22 mouse cellular contexts compared by ENCODE assay signal in the genomic region with DNA sequence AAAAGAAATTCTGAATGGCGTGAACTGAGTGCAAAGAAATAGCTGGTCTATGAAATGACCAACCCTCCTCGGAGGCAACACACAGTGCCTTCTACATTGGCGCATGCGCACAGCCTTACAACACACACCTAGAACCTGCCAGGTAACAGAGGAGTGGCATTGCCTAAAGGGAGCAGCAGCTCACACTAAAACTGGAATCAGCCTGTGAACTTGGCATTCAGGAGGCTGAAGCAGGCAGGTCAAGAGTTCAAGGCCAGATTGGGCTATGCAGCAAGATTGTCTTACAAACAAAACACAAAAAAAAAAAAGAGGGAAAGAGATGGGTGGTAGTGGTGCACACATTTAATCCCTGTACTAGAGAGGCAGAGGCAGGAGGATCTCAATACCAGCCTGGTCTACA. TPM values are rescaled to one million over a fixed set of nuclear protein-coding genes. Genes with fewer than 3 reads are reported as not detected.
DNase-seq lines count a peak whose midpoint lies in the region; ATAC-seq and TF ChIP-seq lines count a peak whose summit lies in the region.
"Had no signal": no experiment of that assay in that cellular context is flagged by ENCODE, and none has a peak within 500 bp of the region (broad histone marks: within the 10 kb centered on the region; RNA-seq: fewer than 3 reads in every experiment).

No protein-coding gene starts in this region.

- H3K79me2 ChIP-seq in liver, adult 2 months (ENCODE audit: control insufficient read depth, insufficient read depth, low read length) = peaks cover 3% of the 10 kb centered on the region; the same call in 1 of the 2 replicates

- TF ChIP-seq POLR2A in kidney, adult 2 months (IDR thresholded peaks at IDR 0.05; ENCODE audit: low read depth, low read length) = no peak
- TF ChIP-seq POLR2A in liver, adult 2 months (IDR thresholded peaks at IDR 0.05; ENCODE audit: extremely low read depth, insufficient read depth, low read length) = no peak

- H3K4me2 ChIP-seq in kidney, embryonic 14.5 days (replicated peaks; ENCODE audit: low read depth, low read length) = no peak overlapping the region
- H3K4me2 ChIP-seq: embryonic facial prominence, embryonic 12.5 days; embryonic facial prominence, embryonic 15.5 days; heart, embryonic 11.5 days; hindbrain, embryonic 12.5 days; hindbrain, embryonic 15.5 days had no signal

- no peak overlapping the region for H3K4me3 ChIP-seq in kidney, adult 2 months (ENCODE audit: insufficient read depth, low read depth, low read length)
- no peak overlapping the region for H3K4me3 ChIP-seq in kidney, embryonic 14.5 days (ENCODE audit: low read length)
- H3K4me3 ChIP-seq in liver, adult 2 months (ENCODE audit: insufficient read depth, low read depth, low read length) = no peak overlapping the region
- H3K4me3 ChIP-seq: embryonic facial prominence, embryonic 12.5 days; embryonic facial prominence, embryonic 15.5 days; gastrocnemius, adult 2 months; hindbrain, embryonic 12.5 days; hindbrain, embryonic 15.5 days had no signal

- H3K27ac ChIP-seq in kidney, adult 2 months (ENCODE audit: insufficient read depth, low read depth, low read length) = no peak overlapping the region
- H3K27ac ChIP-seq in kidney, embryonic 14.5 days (ENCODE audit: low read depth, low read length) = no peak overlapping the region
- no peak overlapping the region for H3K27ac ChIP-seq in liver, adult 2 months (replicated peaks; ENCODE audit: insufficient read depth, low read depth, low read length)
- H3K27ac ChIP-seq: embryonic facial prominence, embryonic 12.5 days; embryonic facial prominence, embryonic 15.5 days; hindbrain, embryonic 12.5 days; hindbrain, embryonic 15.5 days had no signal

- no peaks in the 10 kb centered on the region for H3K27me3 ChIP-seq in kidney, adult 2 months (replicated peaks; ENCODE audit: control insufficient read depth, insufficient read depth, low read length)
- no peaks in the 10 kb centered on the region for H3K27me3 ChIP-seq in kidney, embryonic 14.5 days (ENCODE audit: control insufficient read depth, insufficient read depth, low read length)
- no peaks in the 10 kb centered on the region for H3K27me3 ChIP-seq in liver, adult 2 months (ENCODE audit: control insufficient read depth, insufficient read depth, low read length)
- H3K27me3 ChIP-seq: embryonic facial prominence, embryonic 12.5 days; embryonic facial prominence, embryonic 15.5 days; hindbrain, embryonic 12.5 days; hindbrain, embryonic 15.5 days had no signal

- H3K36me3 ChIP-seq in kidney, adult 2 months (ENCODE audit: control insufficient read depth, insufficient read depth, low read length) = no peaks in the 10 kb centered on the region
- H3K36me3 ChIP-seq in kidney, embryonic 14.5 days (ENCODE audit: control insufficient read depth, insufficient read depth, low read length) = peaks cover 5% of the 10 kb centered on the region; the same call in 1 of the 2 replicates
- H3K36me3 ChIP-seq in liver, adult 2 months (ENCODE audit: control insufficient read depth, insufficient read depth, low read length) = no peaks in the 10 kb centered on the region
- H3K36me3 ChIP-seq: embryonic facial prominence, embryonic 12.5 days; embryonic facial prominence, embryonic 15.5 days; hindbrain, embryonic 12.5 days; hindbrain, embryonic 15.5 days had no signal

- no peaks in the 10 kb centered on the region for H3K9me3 ChIP-seq in kidney, embryonic 14.5 days (ENCODE audit: control insufficient read depth, low read length)
- H3K9me3 ChIP-seq: embryonic facial prominence, embryonic 12.5 days; embryonic facial prominence, embryonic 15.5 days; hindbrain, embryonic 12.5 days; hindbrain, embryonic 15.5 days had no signal

- no peak for ATAC-seq in kidney, embryonic 14.5 days (ENCODE audit: low FRiP score, low TSS enrichment)
- ATAC-seq: CD4-positive, CD25-positive, alpha-beta regulatory T cell, adult 4 months; forebrain, embryonic 14.5 days; forebrain, postnatal 0 days had no signal

- 81% methylated on average over 4 of the region's 4 CpGs for WGBS in kidney, adult 2 months
- 95% methylated on average over 4 of the region's 4 CpGs for WGBS in kidney, embryonic 14.5 days
- WGBS in liver, adult 2 months = 90% methylated on average over 4 of the region's 4 CpGs

- no peak overlapping the region for H3K9ac ChIP-seq in kidney, embryonic 14.5 days (ENCODE audit: low read depth, low read length)
- H3K9ac ChIP-seq in liver, adult 2 months (ENCODE audit: low read depth, low read length) = no peak overlapping the region
- H3K9ac ChIP-seq: embryonic facial prominence, embryonic 12.5 days; embryonic facial prominence, embryonic 15.5 days; forebrain, postnatal 0 days; hindbrain, embryonic 12.5 days; hindbrain, embryonic 15.5 days had no signal

- peak; percentile 51 for DNase-seq in kidney, adult 2 months
- DNase-seq in liver, adult 2 months (ENCODE audit: extremely low read depth, low read depth, low spot score) = peak; percentile 16
- DNase-seq in liver = no peak
- DNase-seq in ES-CJ7 (ENCODE audit: low read depth, low spot score) = peak; percentile 89
- DNase-seq in ZHBTc4 (ENCODE audit: low read depth, low spot score) = peak; percentile 75
- no peak for DNase-seq in cerebellum, adult 11 months
- no peak for DNase-seq in thymus, postnatal 10 days (ENCODE audit: low spot score in 2 of 2)
- DNase-seq: adrenal gland, postnatal 10 days; cerebellum, adult 11-12 months; cerebellum, adult 8-10 months; forebrain, postnatal 0 days; gastrocnemius, adult 2 months; gastrocnemius, postnatal 14 days had no signal

- no peak for TF ChIP-seq CTCF in kidney, adult 2 months (conservative IDR thresholded peaks at IDR 0.05; ENCODE audit: insufficient read depth, insufficient read length, low read depth, low read length)
- TF ChIP-seq CTCF in liver, adult 2 months (IDR thresholded peaks at IDR 0.05; ENCODE audit: low read depth, low read length) = no peak

- H3K4me1 ChIP-seq in kidney, adult 2 months (ENCODE audit: control insufficient read depth, insufficient read depth, low read length) = peaks cover 50% of the 10 kb centered on the region
- peaks cover 47% of the 10 kb centered on the region for H3K4me1 ChIP-seq in kidney, embryonic 14.5 days (ENCODE audit: control insufficient read depth, insufficient read depth, low read length)
- H3K4me1 ChIP-seq in liver, adult 2 months (ENCODE audit: control insufficient read depth, insufficient read depth, low read length) = no peaks in the 10 kb centered on the region

RNA-seq across cellular contexts. Expression of gene Fgfr2, which starts 13.7 kb away (rescaled TPM):
- polyA plus RNA-seq in kidney, adult 2 months (2012; rRNA removed) = 14.8 and 15.3 TPM in 2 replicates
- polyA plus RNA-seq in kidney, embryonic 14.5 days (2014; fragmentation: Nextera tagmentation; extraction: Ambion mirVana) = 62.8 and 133 TPM in 2 replicates
- total RNA-seq in liver, adult 2 months (2014; rRNA removed) = 35.2 and 53.6 TPM in 2 replicates
- 16.6 and 16.7 TPM in 2 replicates for polyA plus RNA-seq in liver, adult 2 months (2012; rRNA removed)
- total RNA-seq: hematopoietic stem cell, adult 5-6 weeks had no signal
- polyA plus RNA-seq: CD4-positive, CD25-positive, alpha-beta regulatory T cell, adult 4 months had no signal

RNA-seq across cellular contexts. Expression of gene Ctbp2, which starts 14.7 kb away (rescaled TPM):
- 48.6 and 57.5 TPM in 2 replicates for polyA plus RNA-seq in kidney, adult 2 months (2012; rRNA removed)
- polyA plus RNA-seq in kidney, embryonic 14.5 days (2014; fragmentation: Nextera tagmentation; extraction: Ambion mirVana) = 132 and 157 TPM in 2 replicates
- 3.8 and 5.4 TPM in 2 replicates for total RNA-seq in liver, adult 2 months (2014; rRNA removed)
- 2.2 and 2.5 TPM in 2 replicates for polyA plus RNA-seq in liver, adult 2 months (2012; rRNA removed)

Comparison
In these comparisons a context has a peak if more than half of its experiments do, and no peak if none do; other contexts are left out.
1. DNase-seq: peak in kidney, adult 2 months (single experiment), liver, adult 2 months (single experiment), ES-CJ7 (single experiment) and ZHBTc4 (single experiment); none in liver (single experiment), cerebellum, adult 11 months (single experiment) and thymus, postnatal 10 days (0 of 2).
2. RNA of gene Ctbp2, which starts 14.7 kb away (polyA plus RNA-seq): 132 to 157 TPM in kidney, embryonic 14.5 days and 48.6 to 57.5 TPM in kidney, adult 2 months; 2.2 to 2.5 TPM in liver, adult 2 months; every median in the first group is over 10 times any median in the second.